Mouse (Mus musculus) G1E (cell line): ENCODE data around the gene Samm50.

Experiments
- CTCF ChIP-seq: IDR thresholded peaks from 2 replicates; pipeline ENCODE4 v1.5.1; 2012; ENCODE audit warnings: low read depth, low read length, inconsistent platforms, mixed read lengths
- GATA1 ChIP-seq: IDR thresholded peaks from 2 replicates; pipeline ENCODE4 v1.6.1; 2012; ENCODE audit warnings: borderline replicate concordance, low read length, inconsistent platforms, mixed read lengths
- GATA2 ChIP-seq: IDR thresholded peaks from 2 replicates; pipeline ENCODE4 v1.6.1; 2012; ENCODE audit warnings: low read depth, low read length, inconsistent platforms, borderline replicate concordance
- POLR2AphosphoS5 ChIP-seq: IDR thresholded peaks from 2 replicates; pipeline ENCODE4 v1.6.1; 2012; ENCODE audit warnings: low read depth, low read length, inconsistent platforms; ENCODE audit not compliant: insufficient replicate concordance
- TAL1 ChIP-seq: conservative IDR thresholded peaks from 2 replicates; pipeline ENCODE4 v1.6.1; 2012; ENCODE audit warnings: low read depth, low read length, inconsistent platforms, mixed read lengths

GRCm38 (mm10) chr15:84254387-84254786 lies 62.3 kb downstream of the Samm50 start:
- TF ChIP-seq CTCF: no peak
- TF ChIP-seq GATA2: no peak
- no peak for TF ChIP-seq TAL1
- TF ChIP-seq GATA1: no peak
- no peak for TF ChIP-seq POLR2AphosphoS5
